Comparison of ENCODE assay signal across 20 mouse cellular contexts in the genomic region with DNA sequence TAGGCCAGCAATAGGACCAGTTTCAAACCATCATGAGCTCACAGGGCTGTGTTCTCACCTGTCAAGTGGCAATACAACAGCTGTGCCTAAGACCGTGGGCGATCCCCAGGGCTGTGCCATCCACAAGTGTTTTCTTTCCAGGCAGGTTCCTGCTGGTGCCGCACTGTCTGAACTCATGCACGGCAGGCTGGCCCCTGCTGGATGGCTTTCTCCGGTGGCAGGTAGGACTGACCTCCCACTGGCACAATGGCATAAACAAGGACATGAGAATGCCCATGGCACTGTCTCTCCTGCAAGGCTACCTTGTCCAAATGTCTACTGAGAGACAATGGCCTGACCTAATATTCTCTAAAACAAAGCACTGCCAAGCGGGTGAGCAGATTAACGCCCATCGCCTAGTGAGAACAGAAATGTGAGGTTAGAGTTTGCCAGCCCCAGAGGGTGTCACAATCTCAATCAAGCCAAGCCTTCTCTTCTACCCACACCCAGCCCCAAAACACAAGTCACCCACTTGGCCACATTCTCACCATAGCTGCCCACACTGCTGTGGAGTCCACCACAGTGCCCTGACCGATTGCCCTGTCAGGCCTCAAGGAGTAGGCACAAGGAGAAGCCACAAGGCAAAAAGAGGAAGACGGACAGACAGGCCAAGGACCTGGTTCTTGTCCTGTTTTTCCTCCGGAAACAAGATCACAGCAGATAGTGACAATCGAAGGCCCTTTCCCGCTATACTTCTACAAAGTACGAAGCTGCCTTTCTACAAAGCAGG. TPM values are rescaled to one million over a fixed set of nuclear protein-coding genes. Genes with fewer than 3 reads are reported as not detected.
A peak's percentile ranks its signal among the peaks of the same experiment; 100 is the strongest.
DNase-seq lines count a peak whose midpoint lies in the region; ATAC-seq lines count a peak whose summit lies in the region.
"Had no signal": no experiment of that assay in that cellular context is flagged by ENCODE, and none has a peak within 500 bp of the region (broad histone marks: within the 10 kb centered on the region; RNA-seq: fewer than 3 reads in every experiment).

No protein-coding gene starts in this region.

- peak overlapping the region; percentile 8; the same call in 1 of the 2 replicates for H3K27ac ChIP-seq in kidney, embryonic 16.5 days (ENCODE audit: low read length)
- no peak overlapping the region for H3K27ac ChIP-seq in hindbrain, embryonic 10.5 days
- H3K27ac ChIP-seq: embryonic facial prominence, embryonic 10.5 days; forebrain, embryonic 15.5 days; hindbrain, embryonic 12.5 days; intestine, embryonic 15.5 days; left cerebral cortex, adult 2 months; limb, embryonic 12.5 days; macrophage; neural tube, embryonic 13.5 days had no signal

- no peak for DNase-seq in cerebellum, adult 9-10 months
- no peak for DNase-seq in kidney, adult 8-10 months
- peak; percentile 81 for DNase-seq in adipocyte (ENCODE audit: low spot score)
- no peak for DNase-seq in ovary, postnatal 36 days (ENCODE audit: low spot score)
- DNase-seq in hindbrain, embryonic 10.5 days (ENCODE audit: low spot score) = no peak
- DNase-seq: retina, postnatal 1 day; thymus, postnatal 14 days had no signal

- peaks cover 22% of the 10 kb centered on the region for H3K4me1 ChIP-seq in kidney, embryonic 16.5 days (ENCODE audit: insufficient read depth, low read length)
- H3K4me1 ChIP-seq in hindbrain, embryonic 10.5 days (replicated peaks) = no peaks in the 10 kb centered on the region
- H3K4me1 ChIP-seq: embryonic facial prominence, embryonic 10.5 days; forebrain, embryonic 15.5 days; hindbrain, embryonic 12.5 days; intestine, embryonic 15.5 days; limb, embryonic 12.5 days had no signal

- no peaks in the 10 kb centered on the region for H3K27me3 ChIP-seq in kidney, embryonic 16.5 days (ENCODE audit: insufficient read depth, low read length)
- H3K27me3 ChIP-seq in hindbrain, embryonic 10.5 days (ENCODE audit: insufficient read depth, poor library complexity, severe bottlenecking) = no peaks in the 10 kb centered on the region
- H3K27me3 ChIP-seq: forebrain, embryonic 15.5 days; hindbrain, embryonic 12.5 days; intestine, embryonic 15.5 days; limb, embryonic 12.5 days; neural tube, embryonic 13.5 days; Patski had no signal

- no peak overlapping the region for H3K4me3 ChIP-seq in kidney, embryonic 16.5 days (ENCODE audit: low read length)
- no peak overlapping the region for H3K4me3 ChIP-seq in hindbrain, embryonic 10.5 days
- H3K4me3 ChIP-seq: embryonic facial prominence, embryonic 10.5 days; erythroblast, embryonic 14.5 days; forebrain, embryonic 15.5 days; hindbrain, embryonic 12.5 days; intestine, embryonic 15.5 days; left cerebral cortex, adult 2 months; limb, embryonic 12.5 days; neural tube, embryonic 13.5 days had no signal

- H3K9ac ChIP-seq in kidney, embryonic 16.5 days (replicated peaks; ENCODE audit: low read length) = no peak overlapping the region
- H3K9ac ChIP-seq: forebrain, embryonic 15.5 days; hindbrain, embryonic 12.5 days; intestine, embryonic 15.5 days; limb, embryonic 12.5 days; neural tube, embryonic 13.5 days had no signal

- no peaks in the 10 kb centered on the region for H3K9me3 ChIP-seq in kidney, embryonic 16.5 days (ENCODE audit: low read length)
- H3K9me3 ChIP-seq in hindbrain, embryonic 10.5 days = no peaks in the 10 kb centered on the region
- H3K9me3 ChIP-seq: embryonic facial prominence, embryonic 10.5 days; forebrain, embryonic 15.5 days; hindbrain, embryonic 12.5 days; intestine, embryonic 15.5 days; limb, embryonic 12.5 days; neural tube, embryonic 13.5 days had no signal

- 75% methylated on average over 14 of the region's 14 CpGs for WGBS in kidney, embryonic 16.5 days
- 92% methylated on average over 14 of the region's 14 CpGs for WGBS in hindbrain, embryonic 10.5 days

- H3K4me2 ChIP-seq in kidney, embryonic 16.5 days (replicated peaks; ENCODE audit: low read depth, low read length) = no peak overlapping the region
- H3K4me2 ChIP-seq: forebrain, embryonic 15.5 days; hindbrain, embryonic 12.5 days; intestine, embryonic 15.5 days; limb, embryonic 12.5 days; neural tube, embryonic 13.5 days had no signal

- no peaks in the 10 kb centered on the region for H3K36me3 ChIP-seq in kidney, embryonic 16.5 days (ENCODE audit: insufficient read depth, low read length)
- H3K36me3 ChIP-seq in hindbrain, embryonic 10.5 days = no peaks in the 10 kb centered on the region
- H3K36me3 ChIP-seq: embryonic facial prominence, embryonic 10.5 days; forebrain, embryonic 15.5 days; hindbrain, embryonic 12.5 days; intestine, embryonic 15.5 days; limb, embryonic 12.5 days; neural tube, embryonic 13.5 days had no signal

- peak; percentile 68; the same call in 1 of the 2 replicates for ATAC-seq in cerebellum, adult (ENCODE audit: insufficient number of reproducible peaks, low FRiP score, low TSS enrichment)
- peak; percentile 46; the same call in 1 of the 2 replicates for ATAC-seq in kidney, embryonic 16.5 days (ENCODE audit: low FRiP score, low TSS enrichment)
- peak; percentile 85 for ATAC-seq in megakaryocyte progenitor cell, adult 5-6 weeks (replicated peaks; ENCODE audit: poor library complexity)
- ATAC-seq: forebrain, embryonic 15.5 days; intestine, embryonic 15.5 days; Patski had no signal

RNA-seq across cellular contexts. Expression of gene Utrn, which starts 32.9 kb away (rescaled TPM):
- polyA plus RNA-seq in kidney, embryonic 16.5 days (2015; fragmentation: Nextera tagmentation; extraction: Ambion mirVana) = 76.0 and 88.1 TPM in 2 replicates
- 25.6 and 28.2 TPM in 2 replicates for total RNA-seq in megakaryocyte progenitor cell, adult 5-6 weeks (2015)
- total RNA-seq in megakaryocyte progenitor cell, adult 5-6 weeks (2017) = 17.2 and 24.2 TPM in 2 replicates
- 38.7 and 52.9 TPM in 2 replicates for polyA plus RNA-seq in hindbrain, embryonic 10.5 days (2016; fragmentation: Nextera tagmentation; extraction: Ambion mirVana)
